Comparison of ENCODE assay signal across 9 mouse cellular contexts in genomic region chr10:59109015-59109414, GRCm38 (mm10).
A peak's percentile ranks its signal among the peaks of the same experiment; 100 is the strongest.
DNase-seq lines count a peak whose midpoint lies in the region; TF ChIP-seq lines count a peak whose summit lies in the region.
"Had no signal": no experiment of that assay in that cellular context is flagged by ENCODE, and none has a peak within 500 bp of the region (broad histone marks: within the 10 kb centered on the region; RNA-seq: fewer than 3 reads in every experiment).

No protein-coding gene starts in this region.

- H3K4me2 ChIP-seq in CH12.LX (ENCODE audit: insufficient read depth, low read depth, poor library complexity, severe bottlenecking): no peak overlapping the region
- H3K4me2 ChIP-seq: limb, embryonic 15.5 days had no signal

- TF ChIP-seq EP300 in CH12.LX (IDR thresholded peaks at IDR 0.05; ENCODE audit: low read length): no peak

- in situ Hi-C loops in CH12.LX (cut with MboI; ENCODE audit: low pct_ligation_motif_present, low pct_unique_long_range_greater_than_20kb, low sequenced_read_pairs): no loop called here

- H3K9ac ChIP-seq in CH12.LX (ENCODE audit: insufficient read depth, low read depth): no peak overlapping the region
- H3K9ac ChIP-seq: limb, embryonic 15.5 days had no signal

- dilution Hi-C loops in CH12.LX (cut with MboI; ENCODE audit: extremely low pct_ligation_motif_present, extremely low pct_unique_long_range_greater_than_20kb, low sequenced_read_pairs): no loop called here

- DNase-seq in CH12.LX (ENCODE audit: extremely low read depth) (peak; percentile 79), adipocyte (ENCODE audit: low spot score) (peak; percentile 81)
- peak; percentile 71 for DNase-seq in embryo, embryonic 11 days
- peak; percentile 27 to 71 for DNase-seq in heart, adult 9 months (ENCODE audit: low spot score in 2 of 2)
- peak; percentile 66 to 85 for DNase-seq in layer of hippocampus, adult 2 months (ENCODE audit: low spot score in 2 of 2)
- DNase-seq in lung, postnatal 14 days: peak; percentile 88
- peak; percentile 72 for DNase-seq in right cerebral cortex, adult 18-20 months
- peak; percentile 62 to 67 for DNase-seq in urinary bladder, postnatal 36 days (ENCODE audit: low spot score in 2 of 2)

- TF ChIP-seq CTCF in CH12.LX (conservative IDR thresholded peaks at IDR 0.05 in 1 of 2, IDR thresholded peaks at IDR 0.05 in 1 of 2; ENCODE audit: low read depth in 2 of 2, low read length in 2 of 2): peak; percentile 89 to 92
- peak; percentile 99 for TF ChIP-seq CTCF in layer of hippocampus, adult 2 months (conservative IDR thresholded peaks at IDR 0.05)

- H3K4me3 ChIP-seq in CH12.LX (replicated peaks in 1 of 3; ENCODE audit: low read depth in 2 of 3, low read length in 2 of 3, poor library complexity in 1 of 3): no peak overlapping the region
- no peak overlapping the region for H3K4me3 ChIP-seq in layer of hippocampus, adult 2 months
- H3K4me3 ChIP-seq: limb, embryonic 15.5 days had no signal

- peak; percentile 87 for TF ChIP-seq RAD21 in CH12.LX (IDR thresholded peaks at IDR 0.05; ENCODE audit: low read depth, low read length)

- no peak overlapping the region for H3K27ac ChIP-seq in CH12.LX (ENCODE audit: insufficient read depth, low read depth)
- 0 out of 2 replicates have a peak overlapping the region, but pooled peaks have one; percentile 33 for H3K27ac ChIP-seq in layer of hippocampus, adult 2 months
- H3K27ac ChIP-seq: limb, embryonic 15.5 days had no signal

- no peak for TF ChIP-seq POLR2A in CH12.LX (IDR thresholded peaks at IDR 0.05; ENCODE audit: low read depth, low read length)

- peaks cover 7% of the 10 kb centered on the region in 2 experiments; a peak in 3 of 4 replicates for H3K4me1 ChIP-seq in CH12.LX (ENCODE audit: control insufficient read depth in 1 of 2, insufficient read depth in 2 of 2)
- H3K4me1 ChIP-seq: limb, embryonic 15.5 days had no signal

- H3K9me3 ChIP-seq in CH12.LX (replicated peaks; ENCODE audit: low read length): peaks cover 6% of the 10 kb centered on the region
- H3K9me3 ChIP-seq: limb, embryonic 15.5 days had no signal

- H3K36me3 ChIP-seq in CH12.LX (replicated peaks in 1 of 2; ENCODE audit: control insufficient read depth in 1 of 2, insufficient read depth in 1 of 2, low read length in 1 of 2): no peaks in the 10 kb centered on the region

- H3K79me2 ChIP-seq in CH12.LX (replicated peaks; ENCODE audit: control insufficient read depth, extremely low read depth, insufficient read depth, poor library complexity, severe bottlenecking): no peaks in the 10 kb centered on the region

- H3K27me3 ChIP-seq in CH12.LX (replicated peaks): no peaks in the 10 kb centered on the region
- H3K27me3 ChIP-seq: limb, embryonic 15.5 days had no signal

TF ChIP-seq in CH12.LX, 34 proteins besides CTCF, POLR2A, EP300 and RAD21:
- TF ChIP-seq MXI1 (IDR thresholded peaks at IDR 0.05; ENCODE audit: low read depth, low read length) (no peak), ZC3H11A (IDR thresholded peaks at IDR 0.05; ENCODE audit: low read depth, low read length) (peak; percentile 40; the same call in 1 of the 2 replicates), JUN (IDR thresholded peaks at IDR 0.05; ENCODE audit: insufficient read depth, low read depth, low read length) (no peak), MYC (IDR thresholded peaks at IDR 0.05; ENCODE audit: low read depth, low read length) (0 out of 2 replicates have a peak, but pooled peaks have one; percentile 58), SMC3 (IDR thresholded peaks at IDR 0.05; ENCODE audit: low read depth, low read length) (peak; percentile 85), NELFE (IDR thresholded peaks at IDR 0.05; ENCODE audit: low read depth, low read length) (no peak)
